Mouse (Mus musculus) testis, adult 2 months (tissue): ENCODE results near the gene Notch1.

Source experiments
- CTCF ChIP-seq: fragments of 200-500 bp; IDR thresholded peaks from 2 replicates; pipeline ENCODE4 v1.5.1; 2012; ENCODE audit warnings: low read depth, mild to moderate bottlenecking, inconsistent platforms, low read length, moderate library complexity; ENCODE audit not compliant: control insufficient read depth, insufficient read depth, insufficient replicate concordance
- POLR2A ChIP-seq: fragments of 200-500 bp; IDR thresholded peaks from 2 replicates; pipeline ENCODE4 v1.6.1; 2012; ENCODE audit warnings: low read depth, mild to moderate bottlenecking, inconsistent platforms, low read length, moderate library complexity; ENCODE audit not compliant: control insufficient read depth

DNA sequence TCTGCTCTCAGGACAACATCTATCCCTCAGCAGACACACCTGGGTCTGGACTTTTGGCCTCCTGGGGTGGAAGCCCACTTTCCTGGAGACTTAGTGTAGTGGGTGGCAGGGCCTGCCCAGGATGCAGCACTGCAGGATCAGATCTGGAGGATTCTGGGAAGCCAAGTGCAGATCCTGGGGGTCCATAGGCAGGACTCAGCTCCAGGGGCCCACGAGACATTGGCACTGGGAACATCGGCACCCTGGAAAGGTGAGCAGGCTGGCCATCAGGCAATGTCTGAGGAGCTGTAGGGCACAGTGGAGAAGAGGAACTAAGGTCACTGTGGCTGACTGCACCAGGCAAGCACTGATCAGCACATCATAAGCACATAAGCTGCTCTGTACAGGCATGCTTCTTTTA lies 94.5 kb downstream of the Notch1 start:
- TF ChIP-seq CTCF (no peak), POLR2A (no peak)
